Mouse (Mus musculus) kidney, adult 11 months (tissue): ENCODE measurements around the gene Ndufs4.
"Not testable (repeated sequence)": the region's sequence is repeated elsewhere in the genome, so short reads cannot be mapped to it uniquely, and the experiment has no call there.

Experiments used
- DNase-seq: peaks from one replicate; pipeline ENCODE4 v3.0.0; 2022

Ndufs4 gene

DNA sequence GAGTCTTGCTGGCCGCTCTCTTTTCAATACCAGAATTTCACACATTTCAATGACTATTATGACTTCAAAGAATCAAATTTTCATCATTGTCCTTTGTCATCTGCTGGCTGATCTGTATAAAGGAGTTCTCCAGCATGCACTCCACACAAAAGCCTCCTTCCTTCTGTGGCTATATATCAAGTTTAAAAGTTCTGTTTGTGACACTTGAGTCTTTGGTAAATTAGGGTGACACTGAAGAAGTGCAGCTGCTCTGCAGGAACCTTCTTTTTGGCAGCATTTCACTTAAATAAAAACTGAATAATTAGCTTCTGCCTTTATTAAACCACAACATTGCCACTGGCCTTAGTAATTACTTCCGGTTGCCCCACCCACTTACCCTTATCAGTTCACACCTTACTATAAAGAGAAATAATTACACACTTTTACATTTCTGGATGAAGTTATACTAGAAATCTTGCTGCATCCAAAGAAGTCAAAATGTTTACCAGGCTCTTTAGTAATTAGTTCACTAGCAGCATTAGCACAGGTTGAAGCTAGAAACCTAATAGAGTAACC, 68.1 kb downstream of the Ndufs4 start:
- no peak for DNase-seq

DNA sequence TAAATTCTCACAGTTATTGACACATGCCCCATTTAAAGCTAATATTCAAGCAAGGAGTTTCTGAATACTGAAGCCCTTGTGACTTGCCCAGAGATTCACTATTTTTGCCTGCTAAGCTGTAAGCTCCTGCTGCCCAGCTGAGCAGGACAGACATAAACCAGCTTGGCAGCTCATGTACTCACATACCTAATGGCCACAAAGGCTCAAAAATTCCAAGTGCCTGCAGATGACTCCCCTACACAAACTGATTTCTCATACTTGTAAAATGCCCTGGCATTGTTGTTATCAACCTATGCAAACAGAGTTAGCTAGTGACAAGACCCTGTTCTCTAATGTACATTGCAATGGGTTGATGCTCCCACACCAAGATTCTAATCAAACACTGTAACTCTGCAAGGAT, 68.9 kb downstream of the Ndufs4 start:
- DNase-seq = no peak

DNA sequence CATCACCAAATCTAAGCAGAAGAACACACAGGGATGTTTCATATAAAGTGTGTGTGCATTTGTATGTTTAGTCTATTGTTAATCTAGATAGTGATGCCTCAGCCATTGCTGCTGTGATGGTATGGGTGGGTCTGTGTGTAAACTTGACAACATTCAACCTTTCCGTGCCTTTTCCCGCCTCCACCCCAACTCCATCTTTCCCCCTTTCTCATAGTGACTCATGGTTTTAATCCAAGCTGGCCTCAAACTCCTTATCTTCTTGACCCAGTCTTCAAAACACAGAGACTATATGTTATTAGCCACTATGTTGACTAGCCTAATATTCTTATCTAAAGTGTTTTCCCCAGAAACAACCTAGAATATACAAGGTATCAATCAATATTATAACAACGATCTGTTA, 72.7 kb downstream of the Ndufs4 start:
- DNase-seq = no peak

DNA sequence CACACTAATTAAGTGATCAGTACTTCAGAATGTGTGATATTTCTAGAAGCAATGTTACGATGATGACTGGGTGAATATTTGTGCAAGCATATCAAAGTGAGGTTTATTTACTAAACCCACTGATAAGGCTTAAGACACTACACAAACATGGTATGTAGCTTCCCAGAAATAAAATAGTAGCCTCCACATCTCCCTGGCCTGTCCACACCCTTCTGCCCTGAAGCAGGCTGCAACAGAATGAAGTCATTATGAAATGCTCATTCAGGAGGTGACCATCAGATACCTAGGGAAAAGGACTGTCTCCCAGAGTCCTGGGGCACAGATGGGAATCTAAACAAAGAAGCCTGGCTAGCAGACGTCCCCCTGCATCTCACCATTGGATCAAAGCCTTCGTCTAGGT, 73.1 kb downstream of the Ndufs4 start:
- no peak for DNase-seq

DNA sequence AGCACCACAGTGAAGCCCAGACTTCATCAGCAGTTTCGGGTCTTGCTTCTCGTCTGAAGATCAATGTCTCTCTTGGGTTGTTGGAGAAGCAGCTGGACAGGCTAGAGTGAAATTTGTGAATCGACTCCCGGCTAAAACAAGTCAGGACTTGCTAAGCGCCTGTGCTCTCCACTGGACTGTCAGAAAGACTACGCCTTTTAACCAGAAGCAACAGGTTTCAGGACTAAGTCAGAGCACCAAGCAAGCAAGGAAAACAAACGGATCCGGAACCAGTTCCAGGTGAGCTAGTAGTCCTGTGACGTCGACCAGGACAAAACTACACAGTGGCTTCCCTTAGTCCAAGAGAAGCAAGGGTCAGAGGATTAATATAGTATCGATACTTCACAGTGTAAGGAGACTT, 77.5 kb downstream of the Ndufs4 start:
- DNase-seq = no peak

DNA sequence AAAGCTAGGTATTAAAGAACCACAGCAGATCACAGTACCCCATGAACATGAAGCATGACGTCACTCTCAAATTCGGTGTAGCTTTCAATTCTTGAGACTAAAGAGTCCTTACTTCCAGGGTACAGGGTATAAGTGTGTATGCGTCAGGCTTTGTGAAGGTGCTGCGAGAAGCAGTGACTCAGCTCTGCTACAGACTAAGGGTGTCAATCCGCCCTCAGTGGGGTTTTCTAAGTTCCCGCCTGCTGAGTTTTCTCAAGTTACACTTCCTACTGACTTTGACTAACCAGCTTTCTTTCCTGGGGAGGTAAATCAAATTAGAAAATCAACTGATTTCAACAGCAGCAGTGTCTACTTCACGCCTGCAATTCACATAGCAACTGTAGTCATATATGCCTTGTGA, 83.4 kb downstream of the Ndufs4 start:
- no peak for DNase-seq

DNA sequence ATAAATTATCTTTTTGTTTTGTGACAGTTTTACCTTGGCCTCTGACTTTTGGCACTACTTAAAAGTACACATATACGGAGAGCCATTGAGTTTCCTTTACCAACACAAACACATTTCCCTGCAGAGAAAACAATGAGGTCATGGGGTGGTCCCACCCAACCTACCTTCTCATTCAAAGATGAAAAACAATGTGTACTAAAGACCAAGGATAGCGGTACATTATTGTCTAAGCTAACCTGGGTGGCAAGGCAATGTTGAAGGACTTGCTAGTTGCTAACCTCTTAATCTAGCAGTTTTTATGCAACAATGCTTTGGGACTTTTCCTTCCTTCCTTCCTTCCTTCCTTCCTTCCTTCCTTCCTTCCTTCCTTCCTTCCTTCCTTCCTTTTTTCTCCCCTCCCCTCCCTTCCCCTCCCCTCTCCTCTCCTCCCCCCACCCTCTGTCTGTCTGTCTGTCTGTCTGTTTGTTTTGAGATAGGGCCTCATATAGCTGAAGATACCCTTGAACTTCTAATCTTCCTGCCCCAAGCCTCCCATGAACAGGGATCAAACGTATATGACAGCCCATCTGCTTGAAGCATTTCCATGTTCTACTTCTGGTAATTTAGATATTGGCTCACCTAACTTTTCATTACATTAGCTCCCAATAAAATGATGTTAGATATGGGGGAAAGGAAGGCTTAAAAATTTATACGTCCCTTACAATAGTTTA, 84.4 kb downstream of the Ndufs4 start:
- DNase-seq = no peak

DNA sequence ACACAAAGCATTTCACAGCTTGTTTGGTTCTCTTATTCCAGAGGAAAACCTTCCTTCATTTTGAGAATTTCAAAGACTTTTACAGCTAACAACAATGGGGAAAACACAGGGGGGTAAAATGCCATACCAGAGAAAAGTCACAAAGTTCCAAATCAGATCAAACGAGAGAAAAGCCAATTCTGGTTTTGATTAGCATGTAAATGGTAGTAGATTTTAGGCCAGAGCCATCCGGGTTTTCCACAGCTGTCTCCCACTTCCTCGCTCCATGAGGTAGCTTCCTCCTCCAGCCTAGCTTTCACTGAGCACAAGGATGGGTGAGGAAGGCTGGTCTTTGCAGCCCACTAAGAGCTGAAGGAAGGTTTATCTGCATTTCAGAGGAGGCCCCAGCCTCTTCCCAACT, 90.3 kb downstream of the Ndufs4 start:
- DNase-seq = no peak

DNA sequence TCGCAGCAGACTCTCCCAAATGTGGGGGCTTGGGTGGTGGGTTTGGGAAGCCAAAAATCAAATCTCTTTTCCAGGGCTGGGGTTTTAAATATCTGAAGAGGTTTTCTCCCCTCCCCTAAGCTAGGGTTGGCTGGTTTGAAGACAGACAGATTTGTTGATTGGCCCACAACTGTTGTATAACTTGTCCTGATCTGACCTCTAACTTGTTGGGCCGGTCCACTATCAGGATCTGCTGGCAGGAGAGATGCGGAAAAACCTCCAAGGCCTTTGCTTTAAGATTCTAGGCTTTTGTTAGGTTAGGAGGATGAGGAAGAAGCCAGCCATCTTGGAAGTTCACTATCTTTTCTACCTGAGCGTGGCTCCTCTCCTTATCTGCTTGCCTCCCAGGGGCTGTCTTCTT, 91.5 kb downstream of the Ndufs4 start:
- no peak for DNase-seq

DNA sequence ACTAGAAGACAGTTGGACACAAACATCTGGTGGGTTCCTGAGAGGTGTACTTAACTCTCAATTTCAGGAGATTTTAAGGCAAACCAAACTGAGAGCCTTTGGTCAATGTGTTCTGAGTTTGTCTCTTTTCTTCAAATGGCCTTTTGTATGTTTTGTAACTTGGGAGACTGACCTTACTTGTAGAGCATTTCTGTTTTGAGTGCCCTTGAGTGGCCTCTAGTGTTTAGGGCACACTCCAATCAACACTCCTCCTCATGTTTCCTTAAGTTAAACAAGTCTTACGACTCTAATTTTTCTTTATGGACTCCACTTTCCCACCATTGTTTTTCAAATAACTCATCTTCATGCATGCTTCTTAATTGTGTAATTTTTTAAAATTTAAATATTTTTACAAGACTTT, 98.6 kb downstream of the Ndufs4 start:
- DNase-seq = no peak

DNA sequence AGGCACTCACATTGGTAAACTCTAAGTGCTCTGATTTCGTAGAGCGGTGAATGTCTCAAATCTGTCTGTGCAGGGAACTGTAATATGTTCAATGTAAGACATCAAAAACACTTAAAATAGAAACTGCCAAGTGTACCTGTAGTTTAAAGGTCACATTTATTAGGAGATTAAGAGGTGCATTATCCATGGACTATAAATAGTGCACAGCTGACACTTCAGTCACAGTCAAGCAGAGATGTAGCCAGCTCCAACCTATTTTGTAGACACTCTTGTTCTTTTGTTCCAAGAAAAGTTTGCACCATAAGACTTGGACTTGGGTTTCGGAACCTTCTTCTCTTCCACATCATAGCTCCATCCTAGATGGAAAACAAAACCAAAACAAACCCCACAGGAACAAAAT, 99.5 kb downstream of the Ndufs4 start:
- DNase-seq = no peak

DNA sequence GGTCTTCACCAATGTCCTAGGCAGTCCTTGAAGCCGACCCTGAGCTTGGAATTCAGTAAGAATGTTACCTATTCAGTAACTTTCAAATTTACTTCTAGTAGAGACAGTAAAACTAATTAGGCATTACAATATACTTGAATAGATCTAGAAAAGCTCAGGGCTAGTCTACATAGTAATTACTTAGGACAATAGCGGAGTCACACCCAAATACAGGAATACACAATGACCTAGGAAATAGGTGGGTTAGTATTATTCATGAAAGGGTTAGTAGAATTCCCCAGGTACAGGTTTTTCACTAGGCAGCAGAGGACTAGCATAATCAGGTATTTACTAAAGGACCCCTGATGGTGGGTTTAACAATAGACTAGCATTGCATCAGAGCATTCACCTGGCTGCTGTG, 109.4 kb downstream of the Ndufs4 start:
- not testable (repeated sequence) for DNase-seq

DNA sequence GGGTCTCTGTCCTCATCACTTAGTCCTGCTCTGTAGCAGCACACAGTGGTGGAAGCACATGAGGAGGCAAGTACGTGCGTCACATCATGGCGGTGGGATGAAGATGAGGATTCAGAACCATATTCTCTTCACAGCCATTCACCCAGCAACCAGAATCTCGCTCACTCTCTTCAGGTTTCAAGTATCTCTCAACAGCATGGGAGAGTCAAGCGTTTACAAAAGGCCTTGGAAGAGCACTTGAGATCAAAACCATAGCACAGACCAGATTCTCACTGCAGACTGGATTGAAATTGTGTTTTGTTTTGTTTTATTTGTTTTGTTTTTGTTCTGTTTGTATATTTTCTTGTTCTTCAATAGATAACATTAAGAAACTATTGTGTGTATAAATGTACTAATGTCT, 110.8 kb downstream of the Ndufs4 start:
- DNase-seq = no peak

DNA sequence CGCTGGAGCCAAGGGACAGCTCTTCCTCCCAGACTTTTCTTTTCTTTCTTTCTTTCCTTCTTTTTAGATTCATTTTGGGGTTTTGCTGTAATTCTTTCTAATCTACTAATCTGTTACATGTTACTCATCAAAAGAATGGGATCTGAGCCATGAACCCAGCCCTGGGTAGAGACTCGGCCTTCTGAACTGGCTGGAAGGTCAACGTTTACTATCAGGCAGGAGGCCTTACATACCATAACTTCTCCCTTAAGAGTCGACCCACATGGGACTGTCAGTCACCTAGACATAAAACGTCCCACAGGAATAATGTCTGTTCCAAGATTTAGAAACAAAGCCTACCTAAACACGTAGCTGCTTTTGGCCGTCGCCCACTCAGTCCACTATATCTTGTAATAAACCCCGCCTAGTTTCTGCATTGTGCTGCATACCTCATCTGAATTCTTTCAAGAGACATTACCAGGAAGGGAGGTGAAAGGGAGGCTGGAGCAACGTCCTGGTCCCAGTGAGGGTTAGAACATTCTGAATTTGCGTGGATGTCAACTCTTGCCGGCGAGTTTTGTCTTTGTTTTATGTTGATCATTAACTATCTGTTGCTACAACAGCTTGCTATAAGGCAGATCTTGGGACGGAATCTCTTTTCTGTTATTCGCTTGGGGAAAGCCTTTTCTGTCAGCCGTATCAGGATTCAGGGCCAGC, 116.5 kb downstream of the Ndufs4 start:
- no peak for DNase-seq

DNA sequence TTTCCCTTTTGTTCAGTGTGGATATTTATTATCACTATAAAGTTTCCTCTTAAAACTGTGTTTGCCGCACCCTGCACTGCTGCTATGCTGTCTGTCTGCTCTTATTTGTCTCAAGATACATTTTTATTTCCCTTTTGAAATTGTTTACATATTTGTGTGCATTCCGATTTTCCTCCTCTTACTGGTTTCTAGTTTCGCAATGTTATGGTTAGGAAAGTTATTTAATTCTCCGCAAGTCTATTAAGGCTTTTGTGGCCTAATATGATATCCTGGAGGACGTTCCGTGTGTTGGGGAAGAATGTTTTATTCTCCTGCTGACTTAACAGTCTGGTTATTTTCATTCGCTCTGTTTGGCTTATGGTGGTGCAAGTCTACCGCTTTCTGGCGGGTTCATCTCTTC, 120.3 kb downstream of the Ndufs4 start:
- no peak for DNase-seq

DNA sequence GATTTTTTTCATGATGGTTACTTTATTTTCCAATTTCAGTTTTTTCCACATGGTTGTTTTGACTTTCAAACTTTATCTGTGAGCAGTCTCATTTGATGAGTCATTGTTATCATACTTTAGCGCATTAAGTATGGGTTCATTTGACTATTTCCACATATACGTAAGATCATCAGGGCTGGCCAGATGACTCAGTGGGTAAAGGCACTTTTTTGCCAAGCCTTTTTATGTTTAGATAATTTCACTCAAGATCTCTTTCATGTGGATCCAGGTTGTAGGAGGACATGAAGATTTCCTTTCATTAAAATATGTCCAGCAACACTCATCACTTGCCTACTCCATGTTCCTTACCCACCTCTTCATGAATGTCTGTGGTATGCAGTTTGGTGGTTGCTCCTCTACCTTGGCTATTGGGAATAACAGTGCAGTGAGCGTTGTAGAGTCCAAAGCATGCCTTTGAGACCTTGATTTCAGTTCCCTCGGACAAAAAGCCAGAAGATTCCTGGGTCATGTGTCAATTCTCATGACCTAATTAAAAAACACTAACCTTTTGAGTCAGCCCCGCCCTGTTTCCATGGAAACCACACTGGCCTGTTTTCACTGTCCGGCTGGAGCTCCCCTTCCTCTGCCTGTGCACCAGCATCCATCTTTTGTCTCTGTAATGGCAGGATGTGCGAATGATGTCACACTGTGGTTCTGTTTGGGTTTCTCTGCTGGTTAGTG, 127.4 kb downstream of the Ndufs4 start:
- no peak for DNase-seq

DNA sequence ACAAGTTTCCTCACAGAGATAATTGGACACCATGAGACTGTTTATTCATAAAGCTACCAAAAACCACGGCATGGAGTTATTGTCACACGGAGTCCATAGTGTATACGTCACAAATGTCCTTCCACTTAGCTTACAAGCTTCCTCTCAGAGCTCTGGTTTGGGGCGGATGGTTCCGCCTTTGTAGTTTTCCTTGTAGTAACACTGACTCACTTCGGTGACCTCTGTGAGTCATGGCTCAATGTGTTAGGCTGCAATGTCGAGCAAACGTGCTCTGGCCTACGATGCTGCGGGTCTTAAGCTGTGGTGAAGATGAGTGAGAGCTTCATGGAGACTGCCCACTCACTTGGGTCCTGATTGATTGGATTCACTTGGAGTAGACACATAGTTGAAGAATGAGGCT, 133.4 kb downstream of the Ndufs4 start:
- DNase-seq = no peak
